Mouse (Mus musculus) frontal cortex, postnatal 14 days (tissue): Measurements from ENCODE around the gene Gm12216.
"Not testable (repeated sequence)": the region's sequence is repeated elsewhere in the genome, so short reads cannot be mapped to it uniquely, and the experiment has no call there.

ENCODE experiments used
- DNase-seq, 2 experiments: peaks; one replicate each; pipeline ENCODE4 v3.0.0; 2022; ENCODE audit warnings: low spot score in 2 of 2

Gm12216 gene

GRCm38 (mm10) chr11:53771001-53771744 lies 87.9 kb downstream of the Gm12216 start:
- no peak for DNase-seq

- DNase-seq = peak in 1 of 2 experiments; percentile 29
Measured at GRCm38 (mm10) chr11:53770125-53770791, 88.8 kb downstream of the Gm12216 start.

GRCm38 (mm10) chr11:53769760-53770124 lies 89.3 kb downstream of the Gm12216 start, which contains the start of gene Irf1:
Gene Irf1, plus strand, starts transcription at chr11:53770014.
- DNase-seq = peak; percentile 79 to 80

GRCm38 (mm10) chr11:53769185-53769576 lies 89.9 kb downstream of the Gm12216 start:
- DNase-seq = no peak

DNA sequence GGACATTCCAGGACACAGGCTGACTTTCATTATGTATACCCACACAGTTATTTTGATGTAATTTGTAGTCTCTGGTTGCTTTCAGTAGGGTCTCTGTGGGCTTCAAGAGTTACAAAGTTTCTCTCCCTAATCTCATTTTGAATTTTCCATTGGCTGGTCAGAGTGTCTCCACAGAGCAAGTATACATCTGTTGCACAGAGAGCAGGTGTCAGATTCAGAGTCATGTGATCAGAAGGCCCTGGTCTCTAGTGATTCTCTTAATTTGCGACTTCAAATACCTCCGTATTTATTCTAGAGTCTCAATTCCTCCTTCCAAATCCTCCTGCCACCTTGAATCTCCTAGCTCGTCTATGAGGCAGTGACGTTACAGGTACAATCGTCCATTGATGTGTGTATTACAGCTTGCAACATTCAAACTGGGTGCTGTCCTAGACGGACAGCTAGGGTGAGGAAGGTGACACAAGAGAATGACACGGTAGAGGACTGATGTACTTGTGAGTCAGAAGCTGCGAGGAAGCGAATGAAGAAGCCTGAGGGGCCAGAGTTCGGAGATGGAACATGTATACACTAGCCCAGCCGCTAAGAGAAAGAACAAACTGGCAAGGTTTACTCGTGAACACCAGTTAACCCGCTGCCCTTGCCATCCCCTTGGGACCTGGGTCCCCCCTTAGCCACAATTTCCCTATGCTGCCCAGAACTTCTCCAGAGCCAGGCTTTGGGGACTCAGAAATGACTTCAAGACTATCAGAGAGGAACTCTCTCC lies 90.5 kb downstream of the Gm12216 start:
- DNase-seq = no peak

GRCm38 (mm10) chr11:53764581-53764980 lies 94.5 kb downstream of the Gm12216 start:
- no peak for DNase-seq

DNA sequence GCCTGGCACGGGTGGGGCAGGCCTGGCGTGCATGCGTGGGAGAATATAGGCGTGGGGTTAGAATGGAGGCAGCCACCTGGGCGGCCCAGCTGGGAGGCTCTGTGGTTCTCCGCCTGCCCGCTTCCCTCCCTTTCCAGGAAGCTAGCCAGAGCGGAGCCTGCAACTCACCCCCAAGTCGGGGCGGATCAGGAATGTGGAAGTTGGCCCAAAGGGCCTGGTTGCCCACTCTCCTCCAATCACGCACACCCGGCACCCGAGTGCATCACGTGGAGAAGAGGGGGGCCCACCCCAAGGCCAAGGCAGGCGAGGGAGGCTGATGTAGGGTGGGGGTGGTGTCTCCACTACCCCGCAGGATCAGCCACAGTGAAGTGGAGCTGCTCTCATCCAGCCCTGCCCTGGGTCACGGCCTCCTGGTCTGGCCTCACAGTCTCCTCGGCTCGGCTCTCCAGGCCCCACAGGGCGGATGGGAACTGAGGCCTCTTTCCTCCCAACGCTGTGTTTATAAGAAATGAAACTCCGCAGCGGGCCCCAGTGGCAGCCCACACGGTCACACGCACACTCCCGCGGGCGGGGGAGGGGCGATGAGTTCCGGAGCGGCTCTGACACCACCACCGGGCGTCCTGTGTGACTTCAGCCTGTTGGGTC lies 95.4 kb downstream of the Gm12216 start:
- peak; percentile 68 to 69 for DNase-seq

GRCm38 (mm10) chr11:53762827-53763495 lies 96.1 kb downstream of the Gm12216 start:
- DNase-seq = no peak

DNA sequence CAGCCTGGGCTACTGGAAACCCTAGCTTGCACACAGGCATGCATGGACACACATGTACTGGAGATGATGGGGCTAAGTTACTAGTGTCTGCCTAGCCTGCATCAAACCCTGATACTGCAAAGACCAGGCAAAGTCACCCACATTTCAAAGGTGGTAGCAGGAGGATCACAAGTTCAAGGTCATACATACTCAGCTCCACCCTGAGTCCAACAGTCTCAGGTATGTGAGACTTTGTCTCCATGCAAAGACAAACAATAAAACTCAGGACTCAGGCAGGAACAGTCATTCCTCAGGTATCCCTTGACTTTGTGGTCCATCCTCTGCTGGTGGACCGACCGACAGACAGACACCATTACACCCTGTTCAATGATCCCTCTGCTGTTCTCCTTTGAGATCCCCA lies 96.6 kb downstream of the Gm12216 start:
- DNase-seq = no peak

DNA sequence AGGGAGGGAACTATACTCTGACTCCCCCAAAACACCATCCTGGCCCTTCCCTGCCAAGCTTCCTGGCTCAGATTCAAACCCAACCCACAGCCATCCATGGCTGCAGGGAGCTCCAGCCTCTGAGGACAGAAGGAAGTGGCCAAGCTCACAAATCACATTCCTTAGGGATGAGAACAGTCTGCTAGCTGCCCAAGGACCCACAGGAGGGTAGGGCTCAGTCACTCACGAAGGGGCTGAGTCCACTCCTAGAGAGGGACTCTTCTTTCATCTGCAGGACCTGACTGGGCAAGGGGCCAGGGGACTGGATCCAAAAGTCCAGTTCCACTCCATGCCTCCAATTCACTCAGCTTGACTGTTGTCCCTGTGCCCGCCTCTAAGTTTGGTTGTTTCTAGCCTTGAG lies 97.2 kb downstream of the Gm12216 start:
- no peak for DNase-seq

GRCm38 (mm10) chr11:53761284-53761683 lies 97.8 kb downstream of the Gm12216 start:
- no peak for DNase-seq

GRCm38 (mm10) chr11:53759545-53760406 lies 99.3 kb downstream of the Gm12216 start:
- no peak for DNase-seq

DNA sequence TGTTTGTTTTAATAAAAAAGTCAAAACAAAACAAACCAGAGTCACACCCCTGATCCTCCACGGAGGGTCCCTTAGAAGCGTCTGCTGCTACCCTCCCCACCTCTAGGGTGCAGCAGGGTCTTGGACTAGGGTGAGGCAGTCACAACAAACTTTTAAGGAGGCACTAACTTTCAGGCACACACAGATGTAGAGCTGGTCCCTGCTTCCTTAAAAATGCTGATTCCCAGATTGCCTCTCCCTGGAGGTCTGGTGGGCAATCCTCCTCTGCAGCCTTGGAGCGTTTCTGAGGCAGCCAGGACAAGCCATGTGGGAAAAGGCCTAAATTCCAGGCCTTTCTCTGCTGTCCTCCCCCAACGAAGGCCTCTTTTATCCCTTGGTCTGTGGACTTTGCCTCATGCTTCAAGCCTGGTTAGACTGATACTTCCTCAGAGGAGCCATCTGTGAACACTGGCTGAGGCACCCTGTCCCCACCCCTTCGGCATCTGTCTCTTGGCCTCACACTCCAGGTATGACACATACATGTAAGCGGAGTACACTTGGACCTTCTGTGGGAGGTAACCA lies 100.2 kb downstream of the Gm12216 start:
- DNase-seq = no peak

DNA sequence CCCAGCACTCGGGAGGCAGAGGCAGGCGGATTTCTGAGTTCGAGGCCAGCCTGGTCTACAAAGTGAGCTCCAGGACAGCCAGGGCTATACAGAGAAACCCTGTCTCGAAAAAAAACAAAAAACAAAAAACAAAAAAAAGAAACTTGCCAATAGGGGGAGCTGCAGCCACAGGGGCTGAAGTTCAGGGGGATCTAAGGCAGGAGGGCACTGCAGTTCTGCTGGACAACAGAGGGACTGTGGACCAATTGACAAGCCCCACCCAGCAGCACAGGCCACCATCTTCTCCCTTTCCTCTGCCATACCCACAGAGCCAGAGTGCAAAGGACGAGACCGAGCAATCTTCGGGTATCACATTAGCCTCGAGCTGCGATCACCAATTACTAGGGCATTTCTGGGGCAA lies 101.0 kb downstream of the Gm12216 start:
- not testable (repeated sequence) for DNase-seq

DNA sequence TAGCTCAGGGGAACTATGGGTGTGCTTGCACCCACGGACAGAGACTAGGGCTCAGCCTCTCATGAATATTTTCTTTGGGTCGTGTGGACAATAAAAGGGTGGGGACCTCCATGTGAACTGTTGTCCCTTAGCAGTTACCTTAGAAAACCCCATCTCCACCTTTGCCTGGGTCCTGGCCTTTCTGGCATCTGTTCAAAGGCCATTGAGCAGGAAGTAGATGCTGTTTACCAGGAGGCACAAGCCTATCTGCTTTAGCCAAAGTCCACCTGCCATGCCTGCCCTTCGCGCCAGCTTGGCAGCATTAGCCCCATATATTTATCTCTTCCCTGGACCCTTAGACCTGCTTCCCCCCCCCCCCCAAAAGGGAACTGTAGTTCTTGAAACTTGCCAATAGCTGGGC lies 101.4 kb downstream of the Gm12216 start:
- DNase-seq = no peak

- no peak for DNase-seq
Measured at GRCm38 (mm10) chr11:53755011-53755595, 104.0 kb downstream of the Gm12216 start.

DNA sequence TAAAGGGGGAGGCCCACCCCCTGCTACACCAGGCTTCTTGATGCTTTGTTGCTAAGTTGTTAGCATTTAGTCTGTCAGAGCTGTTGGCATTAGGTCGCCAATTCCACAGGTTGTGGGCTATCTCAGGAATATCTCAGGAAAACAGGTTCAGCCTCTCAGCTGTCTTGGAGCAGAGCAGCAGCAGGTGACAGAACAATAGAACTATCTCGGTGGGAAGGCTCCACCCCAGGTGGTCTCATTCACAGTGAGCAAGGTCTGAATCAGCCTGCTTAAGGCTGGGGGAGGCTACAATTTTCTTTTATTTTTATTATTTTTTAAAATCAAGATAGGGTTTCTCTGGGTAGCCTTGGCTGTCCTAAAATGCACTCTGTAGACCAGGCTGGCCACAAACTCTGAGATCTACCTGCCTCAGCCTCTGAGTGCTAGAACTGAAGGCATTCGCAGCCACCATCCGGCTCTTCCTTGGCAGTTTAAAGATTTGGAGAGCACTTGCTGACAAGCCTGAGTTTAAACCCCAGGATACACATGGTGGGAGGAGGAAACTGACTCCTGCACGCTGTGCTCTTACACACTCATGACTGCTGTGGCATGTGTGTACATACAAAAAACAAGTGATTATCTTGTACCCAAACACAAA lies 109.2 kb downstream of the Gm12216 start:
- DNase-seq = no peak

DNA sequence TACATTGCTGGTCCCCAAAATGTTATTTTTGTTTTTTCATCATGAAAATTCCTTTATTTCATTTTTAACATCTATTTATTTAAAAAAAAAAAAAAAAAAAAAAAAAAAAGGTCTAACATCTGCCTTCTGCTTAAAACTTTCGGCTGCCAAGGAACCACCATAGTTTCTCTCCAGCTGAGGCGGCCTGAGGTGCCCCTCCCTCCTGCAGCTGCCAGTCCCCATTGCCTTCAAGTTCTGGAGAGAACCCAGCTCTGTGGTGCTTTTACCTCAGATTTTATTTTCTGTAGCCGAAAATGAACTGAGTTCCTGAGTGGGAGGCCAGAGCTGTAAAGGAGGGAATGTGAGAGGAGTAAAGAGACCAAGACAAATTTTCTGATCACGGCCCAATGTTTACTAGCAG lies 109.8 kb downstream of the Gm12216 start:
- no peak for DNase-seq

GRCm38 (mm10) chr11:53748614-53749013 lies 110.4 kb downstream of the Gm12216 start:
- DNase-seq = no peak
